Mouse (Mus musculus) ES-E14 (cell line): ENCODE measurements around the gene 1700019D03Rik. TPM values are rescaled to one million over a fixed set of nuclear protein-coding genes. Genes with fewer than 3 reads are reported as not detected.

Experiments
- DNase-seq: peaks from one replicate; pipeline ENCODE4 v3.0.0-alpha.2; 2013; ENCODE audit warnings: low read depth, low spot score
- H3K27ac ChIP-seq: 2 replicates; pipeline ENCODE4 v1.5.1; 2012; ENCODE audit warnings: low read depth, mild to moderate bottlenecking, low read length, moderate library complexity, mixed read lengths; ENCODE audit not compliant: poor library complexity, insufficient read depth, severe bottlenecking
- H3K36me3 ChIP-seq: 2 replicates; pipeline ENCODE4 v1.6.1; 2012; ENCODE audit warnings: mild to moderate bottlenecking, low read length, moderate library complexity, mixed read lengths; ENCODE audit not compliant: control insufficient read depth, poor library complexity, insufficient read depth, severe bottlenecking
- H3K4me1 ChIP-seq, 2 experiments: fragments of 150-350 bp in 1 of 2; sonication (generic) in 1 of 2; 2 replicates each; pipeline ENCODE4 v1.6.1; 2012; ENCODE audit warnings: low read length in 2 of 2, mild to moderate bottlenecking in 1 of 2, mixed read lengths in 1 of 2; ENCODE audit not compliant: control insufficient read depth in 2 of 2, insufficient read depth in 2 of 2, poor library complexity in 1 of 2
- H3K4me3 ChIP-seq, 2 experiments: fragments of 150-350 bp in 1 of 2; sonication (generic) in 1 of 2; 2 replicates each; pipeline ENCODE4 v1.5.1; 2012; ENCODE audit warnings: low read length in 2 of 2, low read depth in 1 of 2, mild to moderate bottlenecking in 1 of 2, mixed read lengths in 1 of 2; ENCODE audit not compliant: insufficient read depth in 1 of 2, poor library complexity in 1 of 2, severe bottlenecking in 1 of 2
- H3K9ac ChIP-seq: 2 replicates; pipeline ENCODE4 v1.6.1; 2012; ENCODE audit warnings: low read depth, mild to moderate bottlenecking, low read length, mixed read lengths; ENCODE audit not compliant: poor library complexity, insufficient read depth, severe bottlenecking
- H3K9me3 ChIP-seq: fragments of 150-350 bp; sonication (generic); 2 replicates; pipeline ENCODE4 v1.6.1; 2012; ENCODE audit warnings: low read depth, mild to moderate bottlenecking, low read length; ENCODE audit not compliant: control insufficient read depth, insufficient read depth
- CHD2 ChIP-seq: IDR thresholded peaks from 2 replicates; pipeline ENCODE4 v1.6.1; 2014; ENCODE audit warnings: mild to moderate bottlenecking, low read depth, low read length, inconsistent platforms
- HCFC1 ChIP-seq: IDR thresholded peaks from 2 replicates; pipeline ENCODE4 v1.6.1; 2012; ENCODE audit warnings: low read length, inconsistent platforms, borderline replicate concordance; ENCODE audit not compliant: insufficient read depth
- MAFK ChIP-seq: IDR thresholded peaks from 2 replicates; pipeline ENCODE4 v1.6.1; 2014; ENCODE audit warnings: mild to moderate bottlenecking, low read depth, low read length, inconsistent platforms; ENCODE audit not compliant: insufficient read depth
- ZC3H11A ChIP-seq: IDR thresholded peaks from 2 replicates; pipeline ENCODE4 v1.6.1; 2012; ENCODE audit warnings: low read depth, mild to moderate bottlenecking, inconsistent platforms, low read length, borderline replicate concordance
- ZNF384 ChIP-seq: IDR thresholded peaks from 2 replicates; pipeline ENCODE4 v1.6.1; 2012; ENCODE audit warnings: low read depth, low read length, inconsistent platforms
- in situ Hi-C, 2 experiments: fragments of 600-800 bp; cut with MboI; formaldehyde crosslinking; loops; one replicate each; pipeline ENCODE4 v1.15.1; 2025; ENCODE audit warnings: low sequenced_read_pairs in 2 of 2, inconsistent platforms in 1 of 2; ENCODE audit not compliant: unreplicated experiment in 2 of 2
- total RNA-seq: library from RNA; depleted of rRNA; stranded (reverse); fragments of 300-350 nt; gene quantifications from 2 replicates; pipeline ENCODE4 v1.2.3, GENCODE M21; 2012

1700019D03Rik gene
- total RNA-seq, 1 experiment: 65.8 TPM

- in situ Hi-C loops: loop anchor here in 1 of 2 experiments (25.0 kb wide), 1 partner anchor 291 kb away; no protein-coding TSS in a partner anchor
- Histone ChIP-seq H3K27ac (peak overlapping the region; percentile 100), H3K36me3 (peaks cover 13% of the 10 kb centered on the region), H3K4me3 (peak overlapping the region; percentile 86 to 93; a peak in 3 of 4 replicates), H3K9ac (peak overlapping the region; percentile 29; the same call in 1 of the 2 replicates), H3K4me1 (peaks cover 13% of the 10 kb centered on the region in 2 experiments), H3K9me3 (peaks cover 8% of the 10 kb centered on the region)
- DNase-seq: peak; percentile 87
- TF ChIP-seq HCFC1 (no peak), ZC3H11A (no peak), MAFK (no peak), CHD2 (peak; percentile 64), ZNF384 (no peak)
Observed at GRCm38 (mm10) chr1:52953548-52953947, 66.4 kb downstream of the 1700019D03Rik start.

GRCm38 (mm10) chr1:52952551-52953397, 67.2 kb downstream of the 1700019D03Rik start:
- Histone ChIP-seq H3K9me3 (peaks cover 14% of the 10 kb centered on the region), H3K36me3 (peaks cover 18% of the 10 kb centered on the region), H3K27ac (peak overlapping the region; percentile 100), H3K4me3 (peak overlapping the region; percentile 86 to 93), H3K9ac (peak overlapping the region; percentile 92), H3K4me1 (peaks cover 13% of the 10 kb centered on the region in 2 experiments)
- DNase-seq: peak; percentile 86
- TF ChIP-seq ZNF384 (no peak), CHD2 (no peak), MAFK (no peak), ZC3H11A (no peak), HCFC1 (0 out of 2 replicates have a peak, but pooled peaks have one; percentile 50)
- in situ Hi-C loops: loop anchor here in 1 of 2 experiments (25.0 kb wide), 1 partner anchor 290 kb away; no protein-coding TSS in a partner anchor

DNA sequence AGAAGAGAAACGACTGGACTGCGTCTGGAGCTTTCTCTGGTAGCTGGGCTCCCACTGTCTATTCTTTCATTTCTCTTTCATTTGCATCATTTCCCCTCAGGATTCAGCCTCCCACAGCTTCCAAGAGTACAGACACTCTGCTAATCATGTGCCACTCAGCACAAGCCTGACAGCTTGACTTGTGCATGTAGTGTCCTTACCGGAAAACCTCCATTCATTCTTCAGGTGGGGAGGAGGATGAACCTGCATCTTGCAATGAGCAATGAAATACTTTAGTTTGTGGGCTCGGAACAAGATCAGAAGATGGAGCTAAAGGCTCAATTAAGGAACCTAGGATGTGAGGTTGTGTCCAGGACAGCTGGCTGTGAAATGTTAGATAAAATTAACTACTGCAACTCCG, 67.8 kb downstream of the 1700019D03Rik start:
- in situ Hi-C loops: loop anchor here in 1 of 2 experiments (25.0 kb wide), 1 partner anchor 290 kb away; no protein-coding TSS in a partner anchor
- no peak for TF ChIP-seq MAFK
- TF ChIP-seq CHD2: 0 out of 2 replicates have a peak, but pooled peaks have one; percentile 13
- Histone ChIP-seq H3K4me3 (peak overlapping the region; percentile 86 to 93), H3K36me3 (peaks cover 18% of the 10 kb centered on the region), H3K4me1 (peaks cover 13% of the 10 kb centered on the region in 2 experiments), H3K9ac (peak overlapping the region; percentile 92), H3K9me3 (peaks cover 14% of the 10 kb centered on the region), H3K27ac (peak overlapping the region; percentile 100)
- no peak for DNase-seq

DNA sequence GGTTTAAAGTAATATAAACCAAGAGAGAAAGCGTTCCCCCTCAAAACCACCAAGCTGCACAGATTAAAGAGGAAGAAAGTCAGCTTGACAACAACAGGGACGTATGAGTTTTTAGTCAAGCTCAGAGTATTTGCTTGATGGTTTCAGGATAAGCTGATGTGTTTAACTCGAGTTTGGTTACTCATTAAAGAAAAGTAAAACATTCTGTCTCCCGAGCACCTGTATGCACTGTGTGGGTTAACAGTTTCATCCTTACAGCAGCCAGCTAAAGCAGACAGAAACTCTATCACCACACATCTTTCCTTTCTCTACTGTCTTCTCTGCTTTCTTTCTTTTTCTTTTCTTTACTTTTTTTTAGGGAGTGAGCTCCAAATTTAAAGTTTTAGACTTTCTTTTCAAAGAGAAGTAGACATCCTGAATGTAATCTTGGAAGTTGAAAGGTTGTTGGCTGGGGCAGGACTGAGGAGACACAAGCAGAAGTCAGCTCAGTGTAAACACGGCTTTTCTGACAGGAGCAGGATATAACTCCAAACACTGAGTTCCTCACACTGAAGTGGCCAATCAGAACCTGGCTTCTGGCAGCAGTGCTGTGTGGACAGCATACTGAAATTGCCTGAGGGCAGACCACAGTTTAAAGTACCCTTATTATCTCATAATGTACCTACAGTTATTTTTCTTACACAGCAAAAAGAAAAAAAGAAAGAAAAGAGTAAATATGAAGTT, 68.7 kb downstream of the 1700019D03Rik start:
- in situ Hi-C loops: loop anchor here in 1 of 2 experiments (25.0 kb wide), 1 partner anchor 289 kb away; no protein-coding TSS in a partner anchor
- TF ChIP-seq ZC3H11A: no peak
- no peak for TF ChIP-seq HCFC1
- TF ChIP-seq CHD2: no peak
- TF ChIP-seq MAFK: no peak
- no peak for TF ChIP-seq ZNF384
- Histone ChIP-seq H3K27ac (peak overlapping the region; percentile 66), H3K4me1 (peaks cover 10 to 13% of the 10 kb centered on the region in 2 experiments), H3K36me3 (peaks cover 20% of the 10 kb centered on the region), H3K4me3 (peak overlapping the region; percentile 27 to 86), H3K9me3 (peaks cover 14% of the 10 kb centered on the region), H3K9ac (no peak overlapping the region)
- no peak for DNase-seq
